Mouse (Mus musculus) heart, embryonic 11.5 days (tissue): ENCODE data around the gene Sox5. TPM values are rescaled to one million over a fixed set of nuclear protein-coding genes. Genes with fewer than 3 reads are reported as not detected.

Experiments
- ATAC-seq: fragments of 200-750 bp; cut with Nextera tagmentation; replicated peaks from 2 replicates; pipeline ENCODE4 v1.8.0; 2017; ENCODE audit warnings: moderate library complexity; ENCODE audit not compliant: insufficient number of reproducible peaks, low FRiP score, low TSS enrichment
- H3K27ac ChIP-seq: fragments of 300-500 bp; sonication (generic); 2 replicates; pipeline ENCODE4 v1.5.1; 2014; ENCODE audit warnings: mild to moderate bottlenecking, low read depth, low read length
- H3K27me3 ChIP-seq: fragments of 300-500 bp; sonication (generic); 2 replicates; pipeline ENCODE4 v1.6.1; 2014; ENCODE audit warnings: mild to moderate bottlenecking, low read length, mixed read lengths; ENCODE audit not compliant: control insufficient read depth, insufficient read depth
- H3K36me3 ChIP-seq: fragments of 300-500 bp; sonication (generic); 2 replicates; pipeline ENCODE4 v1.6.1; 2014; ENCODE audit warnings: mild to moderate bottlenecking, low read length, moderate library complexity, mixed read lengths; ENCODE audit not compliant: control insufficient read depth, insufficient read depth
- H3K4me1 ChIP-seq: fragments of 300-500 bp; sonication (generic); 2 replicates; pipeline ENCODE4 v1.6.1; 2014; ENCODE audit warnings: low read length; ENCODE audit not compliant: control insufficient read depth, insufficient read depth
- H3K4me2 ChIP-seq: fragments of 300-500 bp; sonication (generic); 2 replicates; pipeline ENCODE4 v1.6.1; 2014; ENCODE audit warnings: mild to moderate bottlenecking, moderate library complexity
- H3K4me3 ChIP-seq: fragments of 300-500 bp; sonication (generic); 2 replicates; pipeline ENCODE4 v1.5.1; 2014; ENCODE audit warnings: low read depth, low read length
- H3K9ac ChIP-seq: fragments of 300-500 bp; sonication (generic); 2 replicates; pipeline ENCODE4 v1.6.1; 2014; ENCODE audit warnings: mild to moderate bottlenecking, low read depth, low read length, moderate library complexity
- H3K9me3 ChIP-seq: fragments of 300-500 bp; sonication (generic); replicated peaks from 2 replicates; pipeline ENCODE4 v1.6.1; 2016; ENCODE audit warnings: low read length; ENCODE audit not compliant: control insufficient read depth
- WGBS: fragments of 180-500 bp; shearing (Covaris S2); extraction: QIAGEN DNeasy Blood & Tissue Kit; methylation state at CpG from one replicate; pipeline ENCODE4 v1.1.7; 2014; ENCODE audit not compliant: insufficient replicate concordance; 5-methylcytosine and 5-hydroxymethylcytosine counted together
- polyA plus RNA-seq: library from polyadenylated mRNA; unstranded; fragments of >200 nt; fragmentation: Nextera tagmentation; extraction: Ambion mirVana; gene quantifications from 2 replicates; pipeline ENCODE4 v1.2.1, GENCODE M21; 2014

Gene Sox5
- polyA plus RNA-seq, 1 experiment from 2014 or later, result 16.2 TPM

DNA sequence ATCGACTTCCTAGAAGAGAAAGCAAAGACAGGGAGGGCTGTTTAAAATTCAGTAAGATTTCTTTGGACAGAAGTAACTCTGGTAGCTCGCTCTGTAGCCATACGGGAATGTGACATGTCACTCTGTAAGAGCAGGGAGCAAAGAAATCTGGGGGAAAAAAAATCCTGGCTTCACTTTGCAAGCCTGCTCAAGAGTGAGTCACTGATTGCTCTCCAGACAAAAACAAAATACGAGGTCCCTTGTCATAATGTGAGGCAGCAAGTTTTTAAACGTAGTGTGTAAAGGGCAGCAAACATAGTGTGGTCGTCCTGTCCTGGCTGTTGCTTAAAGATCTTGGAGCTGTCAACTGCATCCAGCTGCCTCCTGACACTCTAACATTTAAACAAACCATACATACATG, 665.1 kb downstream of the Sox5 start:
- no peaks in the 10 kb centered on the region for H3K4me1 ChIP-seq
- H3K27me3 ChIP-seq, result no peaks in the 10 kb centered on the region
- no peaks in the 10 kb centered on the region for H3K36me3 ChIP-seq
- no peak for ATAC-seq
- 54% methylated on average over 6 of the region's 6 CpGs for WGBS
- H3K9ac ChIP-seq, result no peak overlapping the region
- no peak overlapping the region for H3K4me2 ChIP-seq
- H3K4me3 ChIP-seq, result no peak overlapping the region
- H3K27ac ChIP-seq, result no peak overlapping the region
- H3K9me3 ChIP-seq, result no peaks in the 10 kb centered on the region

DNA sequence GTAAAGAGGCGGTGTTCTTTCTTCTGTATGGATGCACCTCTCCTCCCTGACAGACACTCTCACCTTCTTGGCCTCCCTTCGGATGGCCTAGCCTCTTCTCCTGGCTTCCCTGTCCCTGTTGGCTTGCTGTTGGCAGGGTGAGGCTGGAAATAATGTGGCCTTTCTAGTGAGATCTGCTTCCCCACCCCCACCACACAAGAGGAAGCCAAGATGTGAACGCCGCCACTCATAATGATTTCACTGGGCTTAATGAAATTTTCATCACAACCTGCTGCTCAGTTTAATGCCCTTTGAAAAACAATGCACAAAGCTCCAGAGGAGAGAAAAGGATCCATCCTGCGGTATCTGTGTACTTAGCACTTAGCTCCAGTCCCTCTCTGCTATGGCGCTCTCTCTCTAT, 670.2 kb downstream of the Sox5 start:
- Histone ChIP-seq H3K27me3 (no peaks in the 10 kb centered on the region), H3K36me3 (no peaks in the 10 kb centered on the region), H3K4me3 (no peak overlapping the region), H3K27ac (no peak overlapping the region), H3K9me3 (no peaks in the 10 kb centered on the region), H3K4me1 (no peaks in the 10 kb centered on the region), H3K9ac (no peak overlapping the region), H3K4me2 (no peak overlapping the region)
- no peak for ATAC-seq
- WGBS, result 90% methylated on average over 6 of the region's 6 CpGs

DNA sequence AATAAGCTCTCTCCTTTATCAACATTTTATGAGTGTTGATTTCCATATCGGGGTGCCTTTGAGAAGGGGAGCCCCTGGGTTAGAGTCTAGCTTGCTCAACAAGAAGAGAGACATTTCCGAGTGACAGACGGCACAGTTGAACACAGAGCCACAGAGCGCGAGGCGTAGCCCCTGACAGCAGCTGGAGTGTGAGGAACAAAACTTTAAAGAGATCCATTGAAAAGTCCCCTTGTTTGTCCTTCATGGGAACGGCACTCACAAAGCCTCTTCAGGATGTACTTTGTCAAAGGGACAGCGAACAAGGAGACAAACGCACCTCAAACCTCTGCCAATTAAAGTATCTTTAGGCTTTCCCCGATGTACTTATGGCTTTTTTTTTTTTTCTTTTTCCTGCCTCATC, 674.9 kb downstream of the Sox5 start:
- Histone ChIP-seq H3K36me3 (no peaks in the 10 kb centered on the region), H3K4me1 (no peaks in the 10 kb centered on the region), H3K9me3 (no peaks in the 10 kb centered on the region), H3K27ac (no peak overlapping the region), H3K9ac (no peak overlapping the region), H3K4me3 (no peak overlapping the region), H3K27me3 (no peaks in the 10 kb centered on the region), H3K4me2 (no peak overlapping the region)
- WGBS, result 57% methylated on average over 10 of the region's 10 CpGs
- no peak for ATAC-seq

DNA sequence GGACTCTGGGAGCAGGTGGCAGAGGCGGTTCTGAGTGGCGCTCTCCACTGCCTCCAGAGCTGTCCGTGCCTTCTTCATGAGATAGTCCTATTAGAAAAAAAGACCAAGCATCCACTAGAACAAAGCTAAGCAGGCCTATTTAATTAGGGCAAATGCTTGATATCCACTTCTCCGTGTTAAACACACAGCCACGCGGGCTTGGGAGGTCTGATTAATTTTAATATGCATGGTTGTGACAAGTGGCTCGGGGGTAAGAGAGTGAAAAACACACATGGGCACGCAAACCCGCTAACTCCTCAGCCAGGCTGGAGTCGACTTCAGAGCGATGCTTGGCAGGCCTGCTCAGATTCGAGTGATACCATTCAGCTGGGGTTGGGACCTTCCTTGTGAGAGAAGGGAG, 676.1 kb downstream of the Sox5 start:
- Histone ChIP-seq H3K4me2 (no peak overlapping the region), H3K9ac (no peak overlapping the region), H3K27me3 (no peaks in the 10 kb centered on the region), H3K4me3 (no peak overlapping the region), H3K36me3 (no peaks in the 10 kb centered on the region), H3K4me1 (no peaks in the 10 kb centered on the region), H3K27ac (no peak overlapping the region), H3K9me3 (0 out of 2 replicates have a peak, but pooled peaks cover 2% of the 10 kb centered on the region)
- no peak for ATAC-seq
- 86% methylated on average over 12 of the region's 12 CpGs for WGBS

DNA sequence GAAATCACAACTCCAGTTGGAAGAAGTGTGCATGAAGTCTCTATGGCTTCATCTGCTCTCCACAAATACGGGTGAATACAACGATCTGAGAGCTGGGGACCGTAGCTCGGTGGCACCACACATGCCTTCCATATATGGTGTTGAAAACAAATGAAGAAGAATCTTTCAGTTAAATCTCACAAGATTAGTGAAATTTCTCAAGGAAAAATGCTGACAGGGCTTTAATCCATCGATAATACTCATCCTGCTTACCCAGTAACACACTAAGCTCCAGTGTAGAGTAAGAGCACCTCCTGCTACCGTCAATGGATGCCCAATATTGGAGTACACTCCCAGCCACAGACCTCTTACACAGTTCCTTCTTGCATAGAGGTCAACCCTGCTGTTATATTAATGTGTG, 678.2 kb downstream of the Sox5 start:
- no peak overlapping the region for H3K4me2 ChIP-seq
- ATAC-seq, result no peak
- no peak overlapping the region for H3K27ac ChIP-seq
- H3K27me3 ChIP-seq, result no peaks in the 10 kb centered on the region
- H3K4me3 ChIP-seq, result no peak overlapping the region
- H3K9ac ChIP-seq, result no peak overlapping the region
- 81% methylated on average over 6 of the region's 6 CpGs for WGBS
- 0 out of 2 replicates have a peak, but pooled peaks cover 2% of the 10 kb centered on the region for H3K9me3 ChIP-seq
- H3K36me3 ChIP-seq, result no peaks in the 10 kb centered on the region
- no peaks in the 10 kb centered on the region for H3K4me1 ChIP-seq

DNA sequence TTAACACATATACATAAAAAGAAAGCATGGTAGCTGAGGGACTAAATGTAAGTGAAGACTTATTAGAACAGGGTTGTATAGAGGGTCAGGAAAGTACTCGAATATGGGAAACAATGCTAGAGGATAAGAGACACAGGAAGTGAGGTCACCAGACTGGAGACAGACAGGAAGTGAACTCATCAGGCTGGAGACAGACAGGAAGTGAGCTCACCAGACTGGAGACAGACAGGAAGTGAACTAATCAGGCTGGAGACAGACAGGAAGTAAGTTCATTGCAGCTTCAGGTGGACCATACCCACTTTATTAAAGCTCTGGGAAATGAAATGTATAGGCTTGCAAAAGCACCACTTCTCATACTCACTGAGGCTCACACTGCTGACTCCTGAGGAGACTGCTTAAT, 680.9 kb downstream of the Sox5 start:
- H3K9me3 ChIP-seq, result 0 out of 2 replicates have a peak, but pooled peaks cover 2% of the 10 kb centered on the region
- H3K4me2 ChIP-seq, result no peak overlapping the region
- no peak for ATAC-seq
- H3K4me1 ChIP-seq, result no peaks in the 10 kb centered on the region
- no peak overlapping the region for H3K4me3 ChIP-seq
- WGBS, result 52% methylated on average over 1 of the region's 1 CpGs
- no peaks in the 10 kb centered on the region for H3K36me3 ChIP-seq
- H3K27ac ChIP-seq, result no peak overlapping the region
- no peaks in the 10 kb centered on the region for H3K27me3 ChIP-seq
- H3K9ac ChIP-seq, result no peak overlapping the region

DNA sequence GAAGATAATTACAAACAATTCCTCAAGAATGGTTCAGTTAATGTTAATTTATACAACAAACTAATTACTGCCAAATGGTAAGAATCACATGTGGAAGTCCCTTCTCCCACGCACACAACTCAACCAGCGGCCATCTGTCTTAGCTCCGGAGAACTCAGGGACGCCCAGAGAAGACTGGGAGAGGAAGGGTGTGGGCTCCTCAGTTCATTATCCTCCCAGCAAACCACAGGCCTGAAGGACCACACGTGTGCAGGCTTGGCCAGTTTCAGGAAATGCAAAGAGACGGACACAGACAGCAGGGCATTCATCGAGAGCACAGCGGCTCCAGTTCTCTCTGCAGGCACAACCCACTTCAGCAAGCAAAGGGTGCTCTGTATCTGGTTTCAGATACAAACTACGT, 683.7 kb downstream of the Sox5 start:
- Histone ChIP-seq H3K36me3 (no peaks in the 10 kb centered on the region), H3K4me1 (no peaks in the 10 kb centered on the region), H3K27ac (no peak overlapping the region), H3K4me2 (no peak overlapping the region), H3K4me3 (no peak overlapping the region), H3K9ac (no peak overlapping the region), H3K9me3 (0 out of 2 replicates have a peak, but pooled peaks cover 2% of the 10 kb centered on the region), H3K27me3 (no peaks in the 10 kb centered on the region)
- ATAC-seq, result no peak
- whole genome bisulfite sequencing, result 49% methylated on average over 9 of the region's 9 CpGs

DNA sequence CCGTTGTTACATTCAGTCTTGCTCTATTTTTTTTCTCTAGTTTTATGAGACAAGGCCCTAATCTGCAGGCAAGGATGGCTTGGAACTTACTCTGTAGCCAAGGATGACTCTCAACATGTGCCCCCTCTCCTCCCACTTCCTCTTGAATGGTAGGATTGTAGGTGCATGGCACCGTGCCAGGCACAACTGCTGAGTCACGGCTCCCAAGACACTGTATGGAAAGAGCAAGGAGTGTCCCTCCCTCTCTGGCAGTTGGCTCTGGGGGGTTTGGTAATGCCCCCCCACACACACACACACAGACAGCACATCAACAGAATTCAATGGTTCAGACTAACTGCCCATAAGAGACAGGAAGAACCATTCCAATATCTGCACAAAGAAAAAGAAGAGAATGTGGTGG, 693.5 kb downstream of the Sox5 start:
- no peaks in the 10 kb centered on the region for H3K9me3 ChIP-seq
- H3K4me2 ChIP-seq, result no peak overlapping the region
- no peak overlapping the region for H3K4me3 ChIP-seq
- WGBS, result 73% methylated on average over 3 of the region's 3 CpGs
- no peaks in the 10 kb centered on the region for H3K4me1 ChIP-seq
- H3K27me3 ChIP-seq, result no peaks in the 10 kb centered on the region
- ATAC-seq, result no peak
- H3K36me3 ChIP-seq, result no peaks in the 10 kb centered on the region
- no peak overlapping the region for H3K9ac ChIP-seq
- no peak overlapping the region for H3K27ac ChIP-seq

DNA sequence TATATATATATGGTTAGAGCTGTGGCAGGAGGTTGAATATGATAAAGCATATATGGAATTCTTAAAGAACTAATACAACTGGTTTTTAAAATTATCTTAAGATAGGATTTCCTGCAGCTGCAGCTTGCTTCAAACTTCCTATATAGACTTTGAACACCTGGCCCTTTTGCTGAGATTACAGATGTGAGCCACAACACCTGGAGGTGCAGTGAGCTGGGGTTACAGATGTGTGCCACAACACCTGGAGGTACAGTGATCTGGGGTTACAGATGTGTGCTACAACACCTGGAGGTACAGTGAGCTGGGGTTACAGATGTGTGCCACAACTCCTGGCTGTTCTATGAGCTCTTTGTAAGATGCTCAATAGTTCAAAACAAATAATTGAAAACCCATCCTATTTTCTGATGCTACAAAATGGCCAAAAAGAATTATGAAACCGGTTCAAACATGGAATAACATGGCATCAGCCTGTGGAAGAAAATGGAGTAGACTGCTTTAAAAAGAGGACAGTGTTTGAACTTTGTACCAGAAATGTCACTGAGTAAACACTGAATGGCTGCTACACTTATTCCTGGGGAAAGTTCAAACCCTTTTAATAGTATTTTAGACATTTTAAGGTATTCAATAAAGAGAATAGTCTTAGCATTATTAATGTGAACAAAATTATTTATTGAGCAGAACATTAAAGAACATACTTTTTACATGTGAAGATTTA, 695.5 kb downstream of the Sox5 start:
- Histone ChIP-seq H3K9me3 (no peaks in the 10 kb centered on the region), H3K4me3 (no peak overlapping the region), H3K36me3 (no peaks in the 10 kb centered on the region), H3K27ac (no peak overlapping the region), H3K4me1 (no peaks in the 10 kb centered on the region), H3K4me2 (no peak overlapping the region), H3K9ac (no peak overlapping the region), H3K27me3 (no peaks in the 10 kb centered on the region)
- ATAC-seq, result no peak
- 63% methylated on average over 1 of the region's 1 CpGs for WGBS
